ENCODE assay signal across 8 mouse cellular contexts in genomic region chr4:124894508-124895428, GRCm38 (mm10). TPM values are rescaled to one million over a fixed set of nuclear protein-coding genes. Genes with fewer than 3 reads are reported as not detected.
DNase-seq lines count a peak whose midpoint lies in the region; ATAC-seq and TF ChIP-seq lines count a peak whose summit lies in the region.

No protein-coding gene starts in this region.

- H3K9me3 ChIP-seq in heart, postnatal 0 days (replicated peaks; ENCODE audit: control insufficient read depth, low read length), result no peaks in the 10 kb centered on the region
- H3K9me3 ChIP-seq in limb, embryonic 13.5 days, result no peaks in the 10 kb centered on the region

- no peaks in the 10 kb centered on the region for H3K36me3 ChIP-seq in heart, postnatal 0 days (replicated peaks; ENCODE audit: control insufficient read depth, insufficient read depth, low read length)
- H3K36me3 ChIP-seq in limb, embryonic 13.5 days, result no peaks in the 10 kb centered on the region

- 0 out of 2 replicates have a peak, but pooled peaks cover 5% of the 10 kb centered on the region for H3K4me1 ChIP-seq in heart, postnatal 0 days (ENCODE audit: control insufficient read depth, insufficient read depth)
- H3K4me1 ChIP-seq in limb, embryonic 13.5 days, result peaks cover 7% of the 10 kb centered on the region

- H3K4me3 ChIP-seq in heart, postnatal 0 days (ENCODE audit: low read depth, low read length), result peak overlapping the region; percentile 41
- peak overlapping the region; percentile 44 for H3K4me3 ChIP-seq in limb, embryonic 13.5 days

- WGBS in heart, postnatal 0 days, result 2% methylated on average over 76 of the region's 83 CpGs
- WGBS in limb, embryonic 13.5 days, result 2% methylated on average over 83 of the region's 83 CpGs

- H3K27me3 ChIP-seq in heart, postnatal 0 days (ENCODE audit: control insufficient read depth, insufficient read depth, low read length), result peaks cover 51% of the 10 kb centered on the region
- H3K27me3 ChIP-seq in limb, embryonic 13.5 days, result peaks cover 91% of the 10 kb centered on the region

- no peak overlapping the region for H3K27ac ChIP-seq in heart, postnatal 0 days (ENCODE audit: low read depth)
- H3K27ac ChIP-seq in limb, embryonic 13.5 days, result no peak overlapping the region

- no peak for ATAC-seq in heart, postnatal 0 days (ENCODE audit: insufficient read depth, low read depth)
- no peak for ATAC-seq in limb, embryonic 13.5 days (ENCODE audit: low FRiP score, low read depth)

- TF ChIP-seq EP300 in heart, postnatal 0 days (IDR thresholded peaks at IDR 0.05; ENCODE audit: low read depth), result no peak

- no peak for TF ChIP-seq CTCF in heart, postnatal 0 days (IDR thresholded peaks at IDR 0.05; ENCODE audit: low read depth)

- DNase-seq in kidney, postnatal 4 days, result peak; percentile 13 to 30
- no peak for DNase-seq in kidney, adult 9 months
- DNase-seq in cerebellum, adult 8-10 months, result peak; percentile 75
- DNase-seq in heart, postnatal 0 days (ENCODE audit: low spot score), result no peak
- peak; percentile 83 for DNase-seq in right cerebral cortex, adult 18-20 months
- DNase-seq in gastrocnemius, postnatal 25 days, result no peak
- no peak for DNase-seq in adipocyte (ENCODE audit: low spot score)

- peak overlapping the region; percentile 64 for H3K4me2 ChIP-seq in heart, postnatal 0 days (ENCODE audit: low read depth, low read length)
- peak overlapping the region; percentile 70 for H3K4me2 ChIP-seq in limb, embryonic 13.5 days (replicated peaks)

- H3K9ac ChIP-seq in heart, postnatal 0 days (replicated peaks; ENCODE audit: low read depth, low read length), result no peak overlapping the region
- peak overlapping the region; percentile 50; the same call in 1 of the 2 replicates for H3K9ac ChIP-seq in limb, embryonic 13.5 days

RNA-seq across cellular contexts. Expression of gene Epha10, which starts 14.1 kb away (rescaled TPM):
- not detected in 2 replicates for total RNA-seq in heart, postnatal 0 days (2014; rRNA removed; ENCODE audit: low replicate concordance)
- polyA plus RNA-seq in heart, postnatal 0 days (2015; fragmentation: Nextera tagmentation; extraction: Ambion mirVana), result not detected in 2 replicates
- 0.08 and 0.17 TPM in 2 replicates for polyA plus RNA-seq in limb, embryonic 13.5 days (2015; fragmentation: Nextera tagmentation; extraction: Ambion mirVana)
- not detected for total RNA-seq in gastrocnemius, postnatal 25 days (2021)

RNA-seq across cellular contexts. Expression of gene Maneal, which starts 32.8 kb away (rescaled TPM):
- total RNA-seq in heart, postnatal 0 days (2014; rRNA removed; ENCODE audit: low replicate concordance), result 0.39 TPM in 1 of 2 replicates, not detected in the other
- polyA plus RNA-seq in heart, postnatal 0 days (2015; fragmentation: Nextera tagmentation; extraction: Ambion mirVana), result 0.04 and 0.11 TPM in 2 replicates
- 0.67 and 0.70 TPM in 2 replicates for polyA plus RNA-seq in limb, embryonic 13.5 days (2015; fragmentation: Nextera tagmentation; extraction: Ambion mirVana)
- under 1 TPM; 0.18 to 0.35 TPM for total RNA-seq in gastrocnemius, postnatal 25 days (2021)

RNA-seq across cellular contexts. Expression of gene 9930104L06Rik, which starts 42.1 kb away (rescaled TPM):
- total RNA-seq in heart, postnatal 0 days (2014; rRNA removed; ENCODE audit: low replicate concordance), result 9.7 and 18.7 TPM in 2 replicates
- 6.0 and 7.1 TPM in 2 replicates for polyA plus RNA-seq in heart, postnatal 0 days (2015; fragmentation: Nextera tagmentation; extraction: Ambion mirVana)
- polyA plus RNA-seq in limb, embryonic 13.5 days (2015; fragmentation: Nextera tagmentation; extraction: Ambion mirVana), result 16.5 and 19.8 TPM in 2 replicates
- total RNA-seq in gastrocnemius, postnatal 25 days (2021), result 1 to 10 TPM; 6.7 to 6.8 TPM

RNA-seq across cellular contexts. Expression of gene 1110065P20Rik, which starts 43.8 kb away (rescaled TPM):
- 70.2 and 127 TPM in 2 replicates for total RNA-seq in heart, postnatal 0 days (2014; rRNA removed; ENCODE audit: low replicate concordance)
- 51.5 and 54.3 TPM in 2 replicates for polyA plus RNA-seq in heart, postnatal 0 days (2015; fragmentation: Nextera tagmentation; extraction: Ambion mirVana)
- 55.0 and 56.9 TPM in 2 replicates for polyA plus RNA-seq in limb, embryonic 13.5 days (2015; fragmentation: Nextera tagmentation; extraction: Ambion mirVana)
- 10 to 100 TPM; 17.1 to 21.0 TPM for total RNA-seq in gastrocnemius, postnatal 25 days (2021)

RNA-seq across cellular contexts. Expression of gene Yrdc, which starts 44.3 kb away (rescaled TPM):
- 31.8 and 41.3 TPM in 2 replicates for total RNA-seq in heart, postnatal 0 days (2014; rRNA removed; ENCODE audit: low replicate concordance)
- polyA plus RNA-seq in heart, postnatal 0 days (2015; fragmentation: Nextera tagmentation; extraction: Ambion mirVana), result 15.8 and 16.9 TPM in 2 replicates
- polyA plus RNA-seq in limb, embryonic 13.5 days (2015; fragmentation: Nextera tagmentation; extraction: Ambion mirVana), result 32.1 and 37.1 TPM in 2 replicates
- total RNA-seq in gastrocnemius, postnatal 25 days (2021), result 10 to 100 TPM in 1 of 2 experiments, 1 to 10 TPM in 1; 6.4 to 10.9 TPM

Comparison
In these comparisons a context has a peak if more than half of its experiments do, and no peak if none do; other contexts are left out.
1. DNase-seq: peak in kidney, postnatal 4 days (2 of 2), cerebellum, adult 8-10 months (single experiment) and right cerebral cortex, adult 18-20 months (single experiment); none in kidney, adult 9 months (single experiment), heart, postnatal 0 days (single experiment), gastrocnemius, postnatal 25 days (single experiment) and adipocyte (single experiment).